Mouse (Mus musculus): ENCODE measurements around the gene Rbm5.

Rbm5 gene

DNA sequence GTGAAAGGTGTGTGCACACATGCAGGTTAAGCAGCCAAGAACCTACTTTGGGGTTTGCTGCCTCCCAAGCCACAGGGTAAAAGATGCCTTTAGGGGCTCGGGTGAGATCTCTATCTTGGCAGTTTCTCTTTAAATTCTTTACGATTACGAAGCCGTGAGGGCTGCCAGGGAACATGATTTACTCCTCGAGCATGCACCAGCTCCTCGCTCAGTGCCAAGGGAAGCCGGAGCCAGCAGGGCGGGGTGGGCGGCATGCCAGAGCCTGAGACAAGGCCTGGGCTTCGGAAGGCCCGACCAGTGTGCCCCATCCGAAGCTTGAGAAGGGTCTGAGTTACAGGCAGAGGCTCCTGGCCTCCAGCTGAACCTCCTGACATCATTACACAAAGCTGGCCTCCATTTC lies 69.2 kb downstream of the Rbm5 start:
- DNase-seq (ENCODE audit: low spot score in 2 of 2), result peak; percentile 77 to 82

DNA sequence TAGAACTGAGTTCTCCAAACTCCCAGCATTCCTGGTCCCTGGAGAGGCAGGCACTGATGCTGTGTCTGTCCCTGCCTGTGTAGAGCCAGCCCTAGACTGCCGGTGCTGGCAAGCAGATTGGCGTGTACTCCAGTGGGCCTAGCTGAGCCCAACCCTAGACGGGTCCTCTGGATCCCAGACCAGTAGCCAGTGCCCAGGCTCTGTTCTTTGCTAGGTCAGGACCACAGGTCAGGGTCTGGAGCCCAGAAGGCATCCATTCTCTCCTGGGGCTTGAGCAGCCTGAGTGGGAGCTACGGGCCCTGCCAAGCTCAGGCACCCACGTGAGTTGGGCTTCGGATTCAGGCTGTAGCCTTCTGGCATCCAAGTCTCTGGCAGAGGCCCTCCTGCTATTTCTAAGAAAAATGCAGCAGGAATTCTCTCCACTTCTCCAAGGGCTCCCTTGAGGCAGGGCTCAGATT lies 70.7 kb downstream of the Rbm5 start:
- peak; percentile 57 to 73 for DNase-seq (ENCODE audit: low spot score in 2 of 2)

DNA sequence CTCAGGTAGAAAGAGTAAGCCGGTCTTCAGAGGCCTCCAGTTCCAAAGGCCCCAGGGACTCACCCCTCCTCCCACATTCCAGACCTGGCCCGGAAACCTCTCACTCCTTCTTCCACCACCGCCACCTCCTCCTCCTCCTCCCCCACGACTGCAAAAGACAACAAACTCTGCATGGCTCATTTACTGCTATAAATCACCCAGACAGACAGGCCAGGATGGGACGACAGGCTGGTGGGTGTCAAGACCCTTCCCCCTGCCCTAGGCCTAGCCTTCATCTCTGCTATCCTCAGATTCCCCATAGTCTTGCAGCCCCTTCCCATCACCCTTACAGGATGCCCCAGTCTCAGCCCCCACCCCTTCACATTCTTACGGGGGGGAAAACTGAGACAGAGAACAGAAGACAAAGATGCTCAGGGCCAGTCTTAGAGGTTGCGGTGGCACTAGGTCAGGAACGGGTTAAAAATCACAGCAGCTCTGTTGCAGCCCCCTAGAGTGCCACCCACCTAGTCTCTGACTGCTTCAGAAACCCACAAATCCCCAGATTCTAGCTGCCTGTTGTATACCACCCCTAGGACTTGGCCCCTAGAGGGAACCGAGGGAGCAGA lies 71.3 kb downstream of the Rbm5 start:
- DNase-seq (ENCODE audit: low spot score in 2 of 2), result no peak

DNA sequence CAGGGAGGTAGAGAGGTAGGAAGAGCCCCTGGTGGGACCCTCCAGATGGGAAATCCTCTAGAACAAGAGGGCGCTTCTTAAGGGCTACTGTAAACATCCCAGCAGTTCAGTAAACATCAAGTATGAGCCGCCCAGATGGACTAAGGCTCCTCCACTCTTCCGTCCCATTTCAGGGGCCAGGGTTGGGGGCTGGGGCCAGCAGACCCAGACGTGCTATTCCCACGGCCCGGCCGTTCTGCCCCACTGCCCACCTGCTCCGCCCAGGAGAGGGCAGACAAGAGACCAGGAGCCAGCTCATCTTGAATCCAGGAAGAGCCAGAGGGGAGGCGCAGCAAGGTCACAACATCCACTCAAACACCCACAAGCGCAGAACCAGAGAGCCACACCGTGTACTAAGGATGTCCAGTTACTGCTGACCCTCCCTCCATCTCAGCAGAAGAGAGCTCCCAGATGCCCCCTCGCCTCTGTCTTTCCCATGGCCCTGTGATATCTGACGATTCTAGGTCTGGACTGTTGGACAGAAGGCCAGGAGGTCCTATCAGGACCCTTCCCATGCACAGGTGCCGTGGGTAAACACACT lies 72.1 kb downstream of the Rbm5 start:
- no peak for DNase-seq (ENCODE audit: low spot score in 2 of 2)

DNA sequence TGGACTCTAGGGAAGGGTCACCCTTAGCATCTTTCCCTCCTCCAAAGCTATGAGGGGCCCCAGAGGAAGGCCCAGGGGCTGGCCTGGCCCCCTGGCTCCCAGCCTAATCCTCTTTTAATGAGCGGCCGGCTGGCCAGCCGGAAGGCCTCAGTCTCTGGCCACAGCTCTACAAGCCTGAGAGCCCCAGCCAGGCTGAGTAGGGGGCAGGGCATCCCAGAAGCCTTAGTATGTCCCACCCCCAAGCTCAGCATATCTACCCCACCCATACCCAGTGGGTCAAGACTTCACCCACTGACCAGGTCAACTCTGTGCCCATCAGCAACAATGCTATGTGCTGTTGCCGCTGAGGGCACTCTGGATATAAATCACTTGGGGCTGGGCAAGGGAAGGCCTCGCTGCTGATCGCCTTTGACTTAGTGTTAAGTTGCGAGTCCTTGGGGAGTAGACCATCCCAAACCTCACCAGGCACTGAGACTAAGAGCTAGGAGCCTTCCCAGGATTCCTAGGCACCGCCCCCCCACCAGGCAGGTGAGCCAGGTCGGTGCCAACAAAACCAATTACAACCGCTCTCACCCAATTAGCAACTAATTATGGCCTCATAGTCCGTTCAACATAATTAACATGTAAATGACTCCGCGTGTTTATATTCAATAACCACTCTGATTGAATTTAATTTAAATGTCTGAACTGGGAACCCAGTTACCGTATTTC lies 72.8 kb downstream of the Rbm5 start:
- DNase-seq (ENCODE audit: low spot score in 2 of 2), result no peak

DNA sequence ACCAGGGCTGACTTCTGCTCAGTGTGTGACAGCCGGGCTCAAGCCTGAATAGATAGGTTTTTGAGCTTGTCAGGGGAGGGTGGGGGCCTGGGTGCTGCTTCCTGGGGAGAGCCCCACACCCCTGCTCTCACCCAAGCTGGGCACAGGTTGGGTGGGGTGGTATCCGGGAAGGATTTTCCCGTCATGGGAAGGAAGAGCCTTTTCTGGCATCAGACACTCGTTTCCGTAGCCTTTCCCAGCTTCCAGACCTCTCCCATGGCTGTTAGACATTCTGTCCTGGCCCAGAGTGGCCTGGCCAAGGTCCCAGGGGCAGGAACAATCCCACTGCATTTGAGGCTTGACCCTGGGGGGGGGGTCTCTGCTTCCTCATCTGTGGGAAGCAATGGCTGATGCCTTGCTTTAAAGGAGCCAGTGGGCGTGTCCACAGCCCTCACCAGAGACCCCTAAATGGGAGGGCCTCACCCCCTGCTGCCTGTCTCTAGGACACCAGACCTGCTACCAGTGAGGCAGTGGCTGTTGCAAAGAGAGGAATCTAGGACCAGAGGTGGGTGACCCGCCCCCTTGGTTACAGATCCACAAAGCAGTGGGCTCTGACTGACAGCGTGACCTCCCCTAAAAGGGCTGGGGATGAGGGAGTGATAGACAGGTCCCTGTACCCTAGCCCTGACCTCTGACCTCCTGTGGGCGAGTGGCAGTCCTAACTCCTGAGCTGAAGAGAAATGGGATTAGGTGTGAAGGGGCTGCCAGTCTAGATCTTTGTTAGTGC lies 73.8 kb downstream of the Rbm5 start:
- no peak for DNase-seq (ENCODE audit: low spot score in 2 of 2)

DNA sequence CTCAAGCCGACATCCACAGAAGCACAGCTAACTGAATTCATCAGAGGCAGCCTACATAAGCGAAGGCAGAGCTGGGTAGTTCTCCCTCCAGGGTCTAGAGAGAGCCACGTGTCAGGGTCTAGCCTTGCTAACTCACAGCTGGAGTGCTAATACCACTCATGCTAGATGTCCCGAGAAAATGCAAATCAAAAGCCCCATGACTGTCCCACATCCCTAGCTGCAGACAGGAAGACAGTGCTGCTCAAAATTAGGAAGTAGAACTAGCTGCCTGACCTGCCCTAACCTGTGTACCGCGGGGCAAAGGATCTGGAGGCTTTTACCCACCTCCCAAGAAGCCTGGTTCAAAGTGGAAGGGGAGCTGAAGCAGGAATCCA lies 74.7 kb downstream of the Rbm5 start:
- no peak for DNase-seq (ENCODE audit: low spot score in 2 of 2)

DNA sequence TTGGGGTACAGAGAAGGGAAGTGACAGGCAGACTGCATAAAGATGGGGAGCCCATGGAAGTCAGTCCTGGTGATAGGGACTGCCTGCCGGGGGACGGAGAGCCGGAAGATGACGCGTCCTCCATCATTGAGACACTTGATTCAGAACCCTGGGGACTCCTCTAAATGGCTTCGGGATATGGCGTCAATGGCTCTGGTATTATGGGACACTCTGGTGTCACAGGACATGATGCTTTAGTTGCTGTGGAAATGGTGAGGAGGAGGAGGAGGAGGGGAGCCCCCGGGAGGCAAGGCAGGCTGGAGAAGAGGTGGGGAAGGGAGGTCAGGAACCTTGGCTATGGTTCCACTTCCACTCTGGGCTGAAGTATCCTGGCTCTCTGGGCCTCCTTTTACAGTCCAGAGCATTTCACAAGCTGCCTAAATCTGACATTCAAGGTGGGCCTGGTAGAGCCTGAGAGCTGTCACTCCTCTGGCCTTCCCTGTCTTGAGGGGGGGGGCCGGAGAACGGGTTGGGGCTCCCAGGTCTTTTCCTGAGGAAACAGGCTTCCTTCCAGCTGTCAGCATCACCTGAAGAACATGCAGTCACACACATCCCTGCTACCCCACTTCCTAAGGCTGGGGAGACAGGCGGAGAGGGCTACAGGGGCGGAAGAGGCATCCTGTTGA lies 75.2 kb downstream of the Rbm5 start:
- DNase-seq (ENCODE audit: low spot score in 2 of 2), result no peak

DNA sequence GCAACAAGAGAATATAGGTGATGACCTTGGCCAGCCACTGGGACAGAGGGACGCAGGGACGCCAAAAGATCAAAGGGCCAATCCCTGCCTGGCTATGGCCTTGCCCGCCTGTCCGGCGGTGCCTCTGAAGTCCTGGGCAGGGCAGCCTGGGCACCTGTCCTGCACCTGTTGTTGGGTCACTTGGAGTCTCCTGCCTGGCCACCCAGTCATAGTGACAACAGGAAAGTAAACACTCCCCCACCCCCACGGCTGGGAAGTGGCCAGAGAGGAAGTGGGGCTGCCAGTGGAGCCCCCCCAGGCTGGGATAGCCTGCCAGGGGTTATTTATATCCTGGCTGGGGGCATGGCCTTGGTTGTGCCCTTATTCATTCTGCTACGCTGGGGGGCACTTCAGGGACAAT lies 76.2 kb downstream of the Rbm5 start:
- DNase-seq (ENCODE audit: low spot score in 2 of 2), result no peak

DNA sequence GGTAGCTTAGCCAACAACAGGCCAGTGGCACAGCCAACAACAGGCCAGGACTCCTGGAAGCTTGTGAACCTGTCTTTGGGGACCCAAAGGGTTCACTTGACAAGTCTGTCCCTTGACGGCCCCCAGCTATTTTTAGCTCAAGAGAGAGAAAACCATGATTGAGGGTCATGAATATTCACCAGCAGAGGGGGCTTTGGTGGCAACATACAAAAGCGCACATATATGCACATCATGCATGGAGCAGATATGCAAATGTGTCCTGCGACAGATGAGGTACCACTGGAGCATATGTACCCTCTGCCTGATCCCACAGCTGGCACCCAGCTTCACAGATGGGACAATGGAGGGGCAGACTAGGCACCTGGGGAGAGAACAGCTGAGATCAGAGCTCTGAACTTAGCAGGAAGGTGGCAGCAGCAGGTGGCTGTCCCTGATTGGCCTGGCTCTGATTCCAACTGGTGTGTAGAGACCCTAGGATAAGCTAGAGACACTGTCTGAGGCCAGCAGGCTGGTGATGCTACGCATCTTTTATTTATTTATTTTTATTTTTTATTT lies 77.3 kb downstream of the Rbm5 start:
- DNase-seq (ENCODE audit: low spot score in 2 of 2), result no peak

DNA sequence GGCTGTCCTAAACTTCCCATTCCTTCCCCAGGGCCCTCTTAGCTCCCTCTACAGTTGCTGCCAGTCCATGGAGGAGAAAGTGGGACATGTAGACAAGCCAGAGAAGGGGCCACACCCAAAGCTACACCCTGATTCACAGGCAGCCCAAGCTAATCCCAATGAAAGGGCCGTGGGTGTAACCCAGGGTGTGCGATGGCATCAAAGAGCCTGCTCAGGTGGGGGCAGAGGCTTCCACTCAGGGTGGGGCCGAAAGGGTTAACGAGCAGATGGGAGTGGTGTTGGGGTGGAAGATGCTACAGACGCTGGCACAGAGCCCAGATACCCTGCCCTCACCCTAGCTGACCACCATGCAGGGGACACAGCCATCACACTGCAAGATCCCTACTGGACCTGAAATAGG lies 78.0 kb downstream of the Rbm5 start:
- no peak for DNase-seq (ENCODE audit: low spot score in 2 of 2)

DNA sequence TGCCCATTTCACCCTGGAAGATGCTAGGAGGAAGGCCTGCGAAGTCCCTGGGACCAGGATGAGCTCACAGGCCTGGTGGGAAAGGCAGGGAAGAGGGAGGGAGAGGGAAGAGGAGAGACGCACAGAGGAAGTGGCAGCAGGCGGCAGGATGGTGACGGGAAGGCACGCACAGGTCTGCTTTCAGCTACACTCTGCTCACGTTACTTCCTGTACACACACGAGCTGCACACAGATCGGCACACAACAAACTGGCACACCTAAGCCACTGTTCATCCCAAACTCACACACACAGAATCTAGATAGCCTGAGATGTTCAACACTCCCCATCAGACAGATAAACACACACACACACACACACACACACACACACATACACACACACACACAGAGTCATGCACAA lies 80.4 kb downstream of the Rbm5 start:
- no peak for DNase-seq (ENCODE audit: low spot score in 2 of 2)
